Mouse (Mus musculus): ENCODE data around the gene Faf1.

DNA sequence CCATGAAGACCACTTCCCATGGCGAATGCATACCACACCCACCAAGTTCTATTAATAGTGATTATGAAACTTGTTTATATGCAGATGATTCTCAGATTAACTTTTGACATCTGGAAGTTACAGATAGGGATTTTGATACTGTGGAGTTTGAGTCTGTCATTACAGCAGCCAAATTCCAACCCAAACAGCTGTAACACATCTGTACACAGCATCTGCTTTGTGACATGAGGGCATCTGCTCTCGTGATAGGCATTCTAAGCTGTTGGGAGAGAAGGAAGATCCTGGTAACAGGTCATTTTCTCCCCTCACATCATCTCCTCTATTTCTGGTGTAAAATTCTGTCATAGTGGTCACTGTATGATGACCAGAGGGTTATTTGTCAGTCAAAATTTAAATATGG lies 46.2 kb upstream of the Faf1 start:
- TF ChIP-seq CHD2 (IDR thresholded peaks at IDR 0.05; ENCODE audit: low read depth, low read length) = no peak
- no peak for TF ChIP-seq MAFK (IDR thresholded peaks at IDR 0.05; ENCODE audit: insufficient read depth, low read depth, low read length)
- no peak for TF ChIP-seq ZNF384 (IDR thresholded peaks at IDR 0.05; ENCODE audit: low read depth, low read length)
- TF ChIP-seq ZC3H11A (IDR thresholded peaks at IDR 0.05; ENCODE audit: borderline replicate concordance, low read depth, low read length) = no peak
